Mouse (Mus musculus): Measurements from ENCODE around the gene Tmem8b.

- no peak for TF ChIP-seq EP300 (IDR thresholded peaks at IDR 0.05; ENCODE audit: low read depth)
- TF ChIP-seq CTCF (IDR thresholded peaks at IDR 0.05; ENCODE audit: low read depth) = peak; percentile 56
These were observed 19.0 kb upstream of the Tmem8b start for GRCm38 (mm10) chr4:43649783-43650182.

Data from liver, embryonic 14.5 days (tissue).